Comparison of ENCODE assay signal across 8 mouse cellular contexts in the genomic region with DNA sequence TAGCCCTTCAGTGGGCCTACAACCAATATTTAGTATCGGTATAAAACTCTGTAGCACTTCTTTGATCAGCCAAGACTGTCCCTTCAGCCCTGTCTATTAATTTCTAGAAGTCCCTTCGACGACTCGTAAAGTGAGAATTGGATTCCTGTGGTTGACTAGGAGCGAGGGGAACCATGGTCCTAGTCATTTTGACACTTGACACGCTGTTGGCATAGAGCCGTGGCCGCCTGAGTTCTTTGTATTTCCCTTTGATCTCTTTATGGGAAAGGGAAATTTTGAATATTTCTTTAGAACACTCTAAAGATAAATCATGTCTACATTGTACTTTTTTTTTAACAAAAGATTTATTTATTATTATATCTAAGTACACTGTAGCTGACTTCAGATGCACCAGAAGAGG. TPM values are rescaled to one million over a fixed set of nuclear protein-coding genes. Genes with fewer than 3 reads are reported as not detected.
DNase-seq lines count a peak whose midpoint lies in the region; ATAC-seq and TF ChIP-seq lines count a peak whose summit lies in the region.

No protein-coding gene starts in this region.

- no peak overlapping the region for H3K9ac ChIP-seq in neural tube, embryonic 15.5 days (replicated peaks)

- peaks cover 7% of the 10 kb centered on the region for H3K4me1 ChIP-seq in lung, adult 2 months (ENCODE audit: control insufficient read depth, insufficient read depth, low read length)
- peaks cover 24% of the 10 kb centered on the region for H3K4me1 ChIP-seq in neural tube, embryonic 15.5 days

- DNase-seq in CD4-positive, CD25-positive, alpha-beta regulatory T cell, adult 2 months (ENCODE audit: low read depth, low spot score): peak; percentile 13
- no peak for DNase-seq in lung, adult 2 months
- no peak for DNase-seq in lung, adult 18-20 months
- peak; percentile 35 to 37 for DNase-seq in kidney, postnatal 4 days
- DNase-seq in embryo, embryonic 10.5 days (ENCODE audit: low spot score): no peak
- DNase-seq in gastrocnemius, adult 18-20 months (ENCODE audit: low spot score): no peak

- no peaks in the 10 kb centered on the region for H3K27me3 ChIP-seq in neural tube, embryonic 15.5 days (replicated peaks)

- ATAC-seq in CD4-positive, CD25-positive, alpha-beta regulatory T cell, adult 4 months: no peak
- ATAC-seq in neural tube, embryonic 15.5 days (ENCODE audit: low FRiP score): no peak

- H3K27ac ChIP-seq in neural tube, embryonic 15.5 days (replicated peaks): no peak overlapping the region

- H3K9me3 ChIP-seq in neural tube, embryonic 15.5 days (replicated peaks): no peaks in the 10 kb centered on the region

- 63% methylated on average over 8 of the region's 8 CpGs for WGBS in lung, adult 2 months
- 87% methylated on average over 8 of the region's 8 CpGs for WGBS in neural tube, embryonic 15.5 days

- peaks cover 20% of the 10 kb centered on the region for H3K36me3 ChIP-seq in neural tube, embryonic 15.5 days

- TF ChIP-seq POLR2A in lung, adult 2 months (IDR thresholded peaks at IDR 0.05; ENCODE audit: borderline replicate concordance, extremely low read depth, low read depth, low read length): no peak

- H3K4me3 ChIP-seq in lung, adult 2 months (replicated peaks; ENCODE audit: extremely low read depth, low read depth, low read length): peak overlapping the region; percentile 29
- H3K4me3 ChIP-seq in neural tube, embryonic 15.5 days (replicated peaks): peak overlapping the region; percentile 97

- H3K4me2 ChIP-seq in neural tube, embryonic 15.5 days: peak overlapping the region; percentile 90

- TF ChIP-seq CTCF in lung, adult 2 months (IDR thresholded peaks at IDR 0.05; ENCODE audit: insufficient read depth, low read length): no peak

RNA-seq across cellular contexts. Expression of gene Srp72, which starts 1.3 kb away (rescaled TPM):
- polyA plus RNA-seq in CD4-positive, CD25-positive, alpha-beta regulatory T cell, adult 4 months (2017; shearing (Covaris generic)): 100 to 1,000 TPM; 134 to 144 TPM
- polyA plus RNA-seq in lung, adult 2 months (2012; rRNA removed): 15.1 and 21.6 TPM in 2 replicates
- 87.2 and 91.5 TPM in 2 replicates for polyA plus RNA-seq in neural tube, embryonic 15.5 days (2015; fragmentation: Nextera tagmentation; extraction: Ambion mirVana)
- 10 to 100 TPM; 42.6 to 50.3 TPM for total RNA-seq in gastrocnemius, adult 18-20 months (2021)

RNA-seq across cellular contexts. Expression of gene Ppat, which starts 24.4 kb away (rescaled TPM):
- polyA plus RNA-seq in CD4-positive, CD25-positive, alpha-beta regulatory T cell, adult 4 months (2017; shearing (Covaris generic)): 10 to 100 TPM; 30.8 to 35.9 TPM
- polyA plus RNA-seq in lung, adult 2 months (2012; rRNA removed): 4.3 and 4.8 TPM in 2 replicates
- 10.6 and 17.9 TPM in 2 replicates for polyA plus RNA-seq in neural tube, embryonic 15.5 days (2015; fragmentation: Nextera tagmentation; extraction: Ambion mirVana)
- total RNA-seq in gastrocnemius, adult 18-20 months (2021): 10 to 100 TPM; 21.5 to 23.7 TPM

RNA-seq across cellular contexts. Expression of gene Paics, which starts 24.6 kb away (rescaled TPM):
- 100 to 1,000 TPM; 181 to 184 TPM for polyA plus RNA-seq in CD4-positive, CD25-positive, alpha-beta regulatory T cell, adult 4 months (2017; shearing (Covaris generic))
- polyA plus RNA-seq in lung, adult 2 months (2012; rRNA removed): 44.0 and 44.2 TPM in 2 replicates
- polyA plus RNA-seq in neural tube, embryonic 15.5 days (2015; fragmentation: Nextera tagmentation; extraction: Ambion mirVana): 165 and 201 TPM in 2 replicates
- 100 to 1,000 TPM; 135 to 144 TPM for total RNA-seq in gastrocnemius, adult 18-20 months (2021)

RNA-seq across cellular contexts. Expression of gene Arl9, which starts 28.1 kb away (rescaled TPM):
- polyA plus RNA-seq in CD4-positive, CD25-positive, alpha-beta regulatory T cell, adult 4 months (2017; shearing (Covaris generic)): not detected
- polyA plus RNA-seq in lung, adult 2 months (2012; rRNA removed): not detected in 2 replicates
- polyA plus RNA-seq in neural tube, embryonic 15.5 days (2015; fragmentation: Nextera tagmentation; extraction: Ambion mirVana): 0.42 TPM in 1 of 2 replicates, not detected in the other
- not detected for total RNA-seq in gastrocnemius, adult 18-20 months (2021)

RNA-seq across cellular contexts. Expression of gene Thegl, which starts 40.1 kb away (rescaled TPM):
- polyA plus RNA-seq in CD4-positive, CD25-positive, alpha-beta regulatory T cell, adult 4 months (2017; shearing (Covaris generic)): not detected
- polyA plus RNA-seq in lung, adult 2 months (2012; rRNA removed): 0.18 and 0.65 TPM in 2 replicates
- polyA plus RNA-seq in neural tube, embryonic 15.5 days (2015; fragmentation: Nextera tagmentation; extraction: Ambion mirVana): 0.60 and 0.75 TPM in 2 replicates
- not detected for total RNA-seq in gastrocnemius, adult 18-20 months (2021)

Comparison
In these comparisons a context has a peak if more than half of its experiments do, and no peak if none do; other contexts are left out.
1. DNase-seq: peak in CD4-positive, CD25-positive, alpha-beta regulatory T cell, adult 2 months (single experiment) and kidney, postnatal 4 days (2 of 2); none in lung, adult 2 months (single experiment), lung, adult 18-20 months (0 of 2), embryo, embryonic 10.5 days (single experiment) and gastrocnemius, adult 18-20 months (single experiment).